Mouse (Mus musculus) cerebellum, adult 9-11 months (tissue): ENCODE results near the gene Timm17b.
A peak's percentile ranks its signal among the peaks of the same experiment; 100 is the strongest.
"Not testable (repeated sequence)": the region's sequence is repeated elsewhere in the genome, so short reads cannot be mapped to it uniquely, and the experiment has no call there.

Experiments
- DNase-seq: peaks from one replicate; pipeline ENCODE4 v3.0.0; 2022

Timm17b gene

GRCm38 (mm10) chrX:7898880-7899874, at the start of gene Timm17b, which contains the start of gene Pqbp1:
Gene Timm17b (plus strand): TSS chrX:7899357.
Gene Pqbp1 (minus strand): TSS chrX:7899269.
- DNase-seq, result peak; percentile 95

- DNase-seq, result no peak
These were observed 44.6 kb upstream of the Timm17b start for GRCm38 (mm10) chrX:7854578-7854977.

DNA sequence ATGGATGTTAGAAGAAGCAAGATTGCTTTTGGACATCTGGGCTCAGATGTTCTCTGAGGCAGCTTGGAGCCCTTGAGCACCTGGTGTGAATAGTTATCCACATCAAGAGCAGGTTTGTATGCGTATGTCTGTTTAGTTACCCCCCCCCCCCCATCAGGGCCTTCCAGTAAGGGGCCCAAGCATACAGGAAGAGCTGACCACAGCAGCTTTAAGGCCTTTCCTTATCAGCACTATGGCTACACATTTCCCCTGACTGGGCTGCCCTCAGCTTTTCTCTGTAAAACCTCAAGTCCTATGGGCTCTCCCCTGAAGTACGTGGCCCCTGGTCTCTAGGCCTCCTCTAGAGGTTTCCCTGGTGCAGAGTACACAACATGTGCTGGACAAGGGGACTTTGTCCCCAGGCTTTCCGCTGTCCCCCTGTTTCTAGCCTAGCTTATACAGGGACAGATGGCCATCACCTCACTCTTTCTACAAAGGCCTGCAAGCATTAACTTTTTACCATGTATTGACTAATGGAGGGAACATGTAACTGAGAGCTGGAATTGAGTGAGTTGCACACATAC, 39.9 kb upstream of the Timm17b start:
- no peak for DNase-seq

GRCm38 (mm10) chrX:7863181-7863580, 36.0 kb upstream of the Timm17b start:
- no peak for DNase-seq

- no peak for DNase-seq
These were observed 34.6 kb upstream of the Timm17b start for GRCm38 (mm10) chrX:7864551-7864950.

GRCm38 (mm10) chrX:7865343-7865742, 33.8 kb upstream of the Timm17b start:
- DNase-seq, result no peak

DNA sequence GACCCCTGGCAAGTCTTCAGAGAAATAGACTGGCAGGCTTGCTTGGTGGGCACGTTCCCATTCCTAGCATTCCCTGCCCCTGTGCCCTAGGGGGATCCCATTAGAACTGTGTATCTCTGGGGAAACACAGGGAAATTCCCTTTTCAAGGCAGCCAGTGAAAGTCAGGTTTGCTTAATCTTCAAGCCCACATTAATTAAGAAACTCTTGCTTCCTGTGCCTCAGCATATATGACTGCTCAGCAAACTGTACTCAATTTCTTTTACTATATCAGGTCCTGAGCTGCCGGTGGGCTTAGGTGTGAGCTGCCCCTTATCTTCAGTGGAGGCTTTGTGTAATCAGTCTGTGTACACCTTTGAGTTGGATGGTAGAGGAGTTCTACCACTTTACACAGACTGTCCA, 33.4 kb upstream of the Timm17b start:
- no peak for DNase-seq

GRCm38 (mm10) chrX:7867141-7867540, 32.0 kb upstream of the Timm17b start:
- DNase-seq, result no peak

DNA sequence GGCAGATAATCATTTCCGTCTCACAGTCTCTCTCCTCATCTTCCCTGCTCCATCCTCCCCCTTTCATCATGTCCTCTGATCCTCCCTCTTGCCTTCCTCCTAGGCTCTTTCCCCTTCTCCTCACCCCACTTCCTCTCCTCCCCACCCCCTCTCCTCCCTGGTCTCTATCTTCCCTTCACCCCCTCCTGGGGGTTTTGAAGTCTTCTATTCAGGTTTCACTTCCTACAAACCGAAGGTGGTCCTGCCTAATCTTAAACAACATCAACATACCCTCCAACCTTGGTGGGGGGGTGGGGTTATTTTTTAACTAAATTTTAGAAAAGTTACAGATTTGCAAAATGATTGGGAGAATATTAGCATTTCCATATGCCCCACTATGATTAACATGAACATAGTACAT, 30.7 kb upstream of the Timm17b start:
- no peak for DNase-seq

GRCm38 (mm10) chrX:7869826-7870225, 29.3 kb upstream of the Timm17b start:
- no peak for DNase-seq

DNA sequence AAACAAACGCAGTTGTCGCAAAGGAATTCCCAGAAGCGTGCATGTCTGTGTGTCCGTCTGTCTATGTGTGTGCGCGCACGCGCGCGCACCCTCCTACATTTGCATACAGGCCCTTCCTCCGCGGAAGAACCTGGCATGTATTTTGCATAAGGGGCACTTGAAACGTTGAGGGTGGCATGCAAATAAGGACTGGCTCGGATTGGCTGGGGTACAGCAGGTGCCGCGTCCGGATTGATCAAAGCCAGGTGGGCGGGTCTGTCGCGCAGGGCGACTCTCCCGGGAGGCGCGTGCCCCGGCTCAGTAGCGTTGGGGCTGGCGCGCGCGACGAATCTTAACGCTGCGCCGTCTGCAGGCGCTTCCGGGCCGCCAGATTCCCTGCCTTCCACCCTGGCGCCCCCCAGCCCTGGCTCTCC, 21.1 kb upstream of the Timm17b start, which contains the start of gene Pim2:
Gene Pim2 (plus strand): TSS at position 256 of the 413 bp plus-strand sequence.
- DNase-seq, result peak; percentile 94

GRCm38 (mm10) chrX:7878495-7878894, 20.7 kb upstream of the Timm17b start:
- peak; percentile 69 for DNase-seq

- peak; percentile 87 for DNase-seq
These were observed 19.3 kb upstream of the Timm17b start for GRCm38 (mm10) chrX:7879819-7880218.

- DNase-seq, result peak; percentile 91
These were observed 15.2 kb upstream of the Timm17b start, which contains the start of gene Slc35a2 for GRCm38 (mm10) chrX:7883841-7884567. Gene Slc35a2 (plus strand): TSS chrX:7884028.

- DNase-seq, result peak; percentile 39
These were observed 946 bp upstream of the Timm17b start for GRCm38 (mm10) chrX:7898211-7898610.

DNA sequence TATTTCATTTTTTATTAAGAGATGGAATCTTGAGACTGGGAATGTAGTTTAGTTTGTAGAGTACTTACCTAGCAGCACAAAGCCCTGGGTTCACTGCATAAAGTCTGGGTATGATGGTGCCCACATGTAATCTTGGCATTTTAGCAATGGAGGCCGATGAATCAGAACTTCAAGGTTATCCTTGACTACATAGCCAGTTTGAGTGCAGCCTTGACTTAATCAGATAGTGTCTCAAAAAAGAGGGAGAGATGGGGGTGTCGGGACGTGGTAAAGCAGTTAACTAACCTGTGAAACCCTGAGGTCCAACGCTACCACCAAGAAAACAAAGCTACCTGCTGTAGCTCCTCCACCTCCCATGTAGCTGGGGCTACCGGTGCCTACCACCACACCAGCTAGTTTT, 5.3 kb downstream of the Timm17b start:
- no peak for DNase-seq

DNA sequence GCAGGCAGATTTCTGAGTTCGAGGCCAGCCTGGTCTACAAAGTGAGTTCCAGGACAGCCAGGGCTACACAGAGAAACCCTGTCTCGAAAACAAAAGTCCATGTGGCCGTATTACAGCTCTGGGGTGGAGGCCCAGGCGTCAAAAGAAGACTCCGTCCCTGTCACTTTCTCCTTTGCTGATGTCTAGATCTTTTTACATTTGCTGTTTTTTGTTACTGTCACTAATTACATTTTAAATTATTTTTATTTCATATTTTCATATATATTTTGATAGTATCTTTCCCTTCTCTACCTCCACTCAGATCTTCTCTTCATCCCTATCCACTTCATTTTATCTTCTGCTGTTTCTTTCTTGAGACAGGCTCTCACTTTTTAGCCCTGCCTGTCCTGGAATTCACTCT, 8.6 kb downstream of the Timm17b start, which contains the start of gene Gm10491:
Gene Gm10491 (minus strand): TSS at position 101 of the 400 bp plus-strand sequence.
- no peak for DNase-seq

GRCm38 (mm10) chrX:7909242-7909641, 10.1 kb downstream of the Timm17b start, which contains the start of gene Gm10490:
Gene Gm10490 (plus strand): TSS chrX:7909542.
- DNase-seq, result not testable (repeated sequence)

GRCm38 (mm10) chrX:7910473-7910872, 11.3 kb downstream of the Timm17b start:
- no peak for DNase-seq

DNA sequence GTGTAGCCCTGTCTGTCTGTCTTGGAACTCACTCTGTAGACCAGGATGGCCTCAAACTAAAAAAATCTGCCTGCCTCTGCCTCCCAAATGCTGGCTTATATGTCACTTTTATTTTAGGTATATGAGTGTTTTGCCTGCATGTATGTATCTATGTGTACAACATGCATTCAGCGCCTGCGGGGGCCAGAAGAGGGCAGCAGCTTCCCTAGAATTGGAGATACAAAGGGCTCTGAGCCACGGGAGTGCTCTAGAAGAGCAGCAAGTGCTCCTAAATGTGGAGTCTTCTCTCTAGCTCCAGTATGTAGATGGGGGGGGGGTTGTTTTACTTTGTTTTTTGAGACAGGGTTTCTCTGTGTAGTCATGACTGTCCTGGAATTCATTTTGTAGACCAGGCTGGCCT, 16.5 kb downstream of the Timm17b start:
- DNase-seq, result not testable (repeated sequence)

DNA sequence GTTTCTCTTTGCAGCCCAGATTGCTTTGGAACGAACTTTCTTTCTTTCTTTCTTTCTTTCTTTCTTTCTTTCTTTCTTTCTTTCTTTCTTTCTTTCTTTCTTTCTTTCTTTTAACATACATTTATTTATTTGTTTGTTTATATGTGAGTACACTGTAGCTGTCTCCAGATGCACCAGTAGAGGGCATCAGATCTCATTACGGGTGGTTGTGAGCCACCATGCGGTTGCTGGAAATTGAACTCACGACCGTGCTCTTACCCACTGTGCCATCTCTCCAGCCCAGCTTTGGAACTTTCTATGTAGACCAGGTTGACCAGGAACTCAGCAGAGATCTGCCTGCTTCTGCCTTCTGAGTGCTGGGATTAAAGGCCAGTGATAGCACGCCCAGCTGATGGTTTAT, 18.8 kb downstream of the Timm17b start:
- not testable (repeated sequence) for DNase-seq

DNA sequence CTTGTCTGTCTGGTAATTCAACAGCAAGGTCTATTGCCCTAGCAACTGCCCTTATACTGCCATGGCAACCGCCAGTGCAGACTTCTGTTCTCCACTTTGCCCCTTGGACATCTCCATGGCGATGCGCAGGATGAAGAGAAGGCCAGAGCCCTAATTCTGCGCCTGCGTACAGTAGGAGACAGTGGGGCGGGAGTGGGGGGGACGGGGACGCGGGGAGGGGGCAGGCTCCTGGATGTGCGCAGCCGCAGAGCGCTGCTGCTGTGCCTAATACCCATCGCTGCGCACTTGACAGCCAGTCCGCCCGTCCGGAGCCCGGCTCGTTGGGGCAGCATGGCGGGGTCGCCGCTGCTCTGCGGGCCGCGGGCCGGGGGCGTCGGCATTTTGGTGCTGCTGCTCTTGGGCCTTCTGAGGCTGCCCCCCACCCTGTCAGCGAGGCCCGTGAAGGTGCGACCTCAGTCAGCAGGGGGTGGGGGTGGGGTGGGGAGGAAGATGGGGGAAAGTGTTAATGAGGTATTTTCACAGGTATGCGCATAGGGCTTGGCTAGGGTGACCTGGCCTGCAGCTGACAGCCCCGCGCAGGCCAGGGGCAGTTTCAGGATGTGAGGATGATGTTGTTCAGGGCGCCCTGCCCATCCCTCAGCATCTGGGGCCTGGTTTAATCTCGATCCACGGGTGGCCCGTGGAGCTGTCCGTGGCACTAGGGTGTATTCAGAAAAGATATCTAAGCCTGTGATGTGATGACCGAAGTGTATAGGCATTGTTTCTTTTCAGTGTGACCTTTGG, 20.6 kb downstream of the Timm17b start, which contains the start of gene Pcsk1n:
Gene Pcsk1n (plus strand): TSS at position 222 of the 783 bp plus-strand sequence.
- peak; percentile 75 for DNase-seq
